Mouse (Mus musculus): Measurements from ENCODE around the gene En2. TPM values are rescaled to one million over a fixed set of nuclear protein-coding genes. Genes with fewer than 3 reads are reported as not detected.

Gene En2
- not detected in 2 replicates for polyA plus RNA-seq (2015; fragmentation: Nextera tagmentation; extraction: Ambion mirVana)

DNA sequence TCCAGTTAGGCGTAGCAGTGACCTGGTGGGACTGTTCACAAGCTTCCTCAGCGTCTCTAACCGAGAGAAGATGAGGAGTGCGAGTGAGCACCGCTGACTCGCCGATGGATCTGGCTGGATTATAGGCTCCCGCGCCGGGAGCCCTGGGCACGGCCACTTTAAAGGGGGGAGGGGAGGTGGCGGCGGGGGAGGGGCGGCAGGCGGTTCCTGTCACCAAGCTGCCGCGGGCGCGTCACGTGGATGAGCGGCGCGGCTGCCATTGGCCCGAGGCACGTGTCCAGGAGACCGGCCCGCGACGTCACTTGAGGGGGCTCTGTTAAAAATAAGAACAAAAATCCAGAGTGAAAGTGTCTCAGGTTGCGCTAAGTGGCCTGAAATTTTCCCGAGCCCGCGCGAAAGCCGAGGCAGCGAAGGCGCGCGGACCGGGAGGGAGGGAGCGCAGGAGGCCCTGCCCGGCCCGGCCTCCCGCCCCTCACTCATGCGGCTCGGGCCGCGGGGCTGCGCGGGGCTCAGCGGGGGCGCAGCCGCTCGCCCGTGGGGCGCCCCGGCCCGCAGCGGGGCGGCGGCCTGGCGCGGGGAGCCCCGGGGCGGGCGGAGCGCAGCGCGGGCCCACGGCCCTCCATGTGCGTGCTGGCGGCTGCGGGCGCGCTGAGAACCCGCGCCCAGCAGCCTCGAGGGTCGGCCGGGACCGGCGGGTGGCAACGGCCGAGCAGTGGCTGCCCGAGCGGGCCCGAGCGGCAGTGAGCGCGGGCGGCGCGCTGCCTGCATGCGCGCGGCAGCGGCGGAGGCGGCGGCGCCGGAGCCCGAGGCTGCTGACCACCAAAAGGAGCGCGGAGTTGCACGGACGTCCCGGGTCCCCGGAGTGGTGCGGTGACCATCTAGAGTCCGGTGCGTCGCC lies at the start of gene En2:
TSS of gene En2 (plus strand) at position 337 of the 898 bp plus-strand sequence.
- H3K27ac ChIP-seq (replicated peaks) = no peak within 1 kb of the TSS
- peak within 1 kb of the TSS; percentile 41 for H3K4me3 ChIP-seq (replicated peaks)
- peaks cover 25% of the 10 kb centered on the region for H3K4me1 ChIP-seq
- under 1% methylated on average over 93 of the region's 113 CpGs for WGBS
- ATAC-seq (ENCODE audit: low FRiP score) = peak; percentile 58; the same call in 1 of the 2 replicates
- peak within 1 kb of the TSS; percentile 91 for H3K4me2 ChIP-seq
- no peak within 1 kb of the TSS for H3K9ac ChIP-seq (replicated peaks)
- H3K27me3 ChIP-seq (replicated peaks) = peaks cover 90% of the 10 kb centered on the region
- no peaks in the 10 kb centered on the region for H3K9me3 ChIP-seq (replicated peaks)
- no peaks in the 10 kb centered on the region for H3K36me3 ChIP-seq

GRCm38 (mm10) chr5:28117251-28117880 lies 48.1 kb upstream of the En2 start:
- Histone ChIP-seq H3K36me3 (no peaks in the 10 kb centered on the region), H3K27me3 (replicated peaks) (peaks cover 57% of the 10 kb centered on the region), H3K4me2 (no peak overlapping the region), H3K27ac (replicated peaks) (no peak overlapping the region), H3K4me3 (replicated peaks) (no peak overlapping the region), H3K9ac (replicated peaks) (no peak overlapping the region), H3K9me3 (replicated peaks) (no peaks in the 10 kb centered on the region), H3K4me1 (peaks cover 10% of the 10 kb centered on the region)
- WGBS = 6% methylated on average over 13 of the region's 13 CpGs
- ATAC-seq (ENCODE audit: low FRiP score) = no peak

GRCm38 (mm10) chr5:28117882-28118530 lies 47.5 kb upstream of the En2 start:
- peak overlapping the region; percentile 23 for H3K4me3 ChIP-seq (replicated peaks)
- no peak overlapping the region for H3K9ac ChIP-seq (replicated peaks)
- peak overlapping the region; percentile 50 for H3K4me2 ChIP-seq
- peaks cover 63% of the 10 kb centered on the region for H3K27me3 ChIP-seq (replicated peaks)
- peaks cover 11% of the 10 kb centered on the region for H3K4me1 ChIP-seq
- under 1% methylated on average over 30 of the region's 30 CpGs for WGBS
- H3K9me3 ChIP-seq (replicated peaks) = no peaks in the 10 kb centered on the region
- H3K36me3 ChIP-seq = no peaks in the 10 kb centered on the region
- no peak overlapping the region for H3K27ac ChIP-seq (replicated peaks)
- no peak for ATAC-seq (ENCODE audit: low FRiP score)

DNA sequence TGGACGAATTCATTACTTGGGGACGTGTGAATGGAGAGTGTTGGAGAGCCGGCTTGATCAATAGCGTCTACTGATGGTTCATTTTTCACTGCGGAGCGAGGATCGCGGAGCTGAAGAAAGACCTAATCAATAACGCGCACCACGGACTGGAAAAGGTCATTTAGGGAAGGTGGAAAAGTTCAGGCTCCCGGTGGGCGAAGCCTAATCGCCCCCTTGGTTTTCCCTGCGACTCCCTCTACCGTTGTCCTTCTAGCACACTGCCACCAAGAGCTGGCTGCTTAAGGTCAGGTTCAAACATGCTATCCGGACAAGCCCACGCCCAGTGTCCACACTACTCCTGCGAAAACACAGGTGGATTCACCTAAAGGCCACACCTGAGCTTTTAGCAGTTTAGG lies 47.0 kb upstream of the En2 start:
- Histone ChIP-seq H3K27me3 (replicated peaks) (peaks cover 68% of the 10 kb centered on the region), H3K36me3 (no peaks in the 10 kb centered on the region)
- ATAC-seq (ENCODE audit: low FRiP score) = no peak

DNA sequence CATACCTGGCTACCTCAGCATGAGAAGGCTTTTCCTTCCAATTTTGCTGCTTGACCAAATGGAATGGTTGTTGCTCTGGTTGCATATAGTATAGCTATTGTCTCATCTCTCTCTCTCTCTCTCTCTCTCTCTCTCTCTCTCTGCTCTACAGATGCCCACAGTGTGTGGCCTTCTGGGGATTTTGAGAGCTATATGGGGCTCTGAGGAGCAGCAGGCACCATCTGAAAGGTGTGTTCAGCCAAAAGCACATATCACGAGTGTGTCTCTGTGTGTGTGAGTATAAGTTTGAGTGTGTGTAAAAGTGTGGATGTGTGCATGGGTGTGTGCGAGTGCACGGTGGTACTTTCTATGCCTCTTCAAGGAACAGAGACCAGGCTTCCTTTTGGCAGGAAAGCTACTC lies 45.9 kb upstream of the En2 start:
- H3K27me3 ChIP-seq (replicated peaks) = peaks cover 79% of the 10 kb centered on the region
- H3K4me3 ChIP-seq (replicated peaks) = no peak overlapping the region
- no peak overlapping the region for H3K27ac ChIP-seq (replicated peaks)
- peaks cover 23% of the 10 kb centered on the region for H3K4me1 ChIP-seq
- no peaks in the 10 kb centered on the region for H3K36me3 ChIP-seq
- no peak overlapping the region for H3K4me2 ChIP-seq
- 19% methylated on average over 3 of the region's 3 CpGs for WGBS
- ATAC-seq (ENCODE audit: low FRiP score) = no peak
- H3K9ac ChIP-seq (replicated peaks) = no peak overlapping the region
- H3K9me3 ChIP-seq (replicated peaks) = no peaks in the 10 kb centered on the region

More for the DNA sequence above, 47.0 kb upstream of the En2 start:
- WGBS = under 1% methylated on average over 19 of the region's 19 CpGs
- Histone ChIP-seq H3K4me1 (peaks cover 17% of the 10 kb centered on the region), H3K4me3 (replicated peaks) (peak overlapping the region; percentile 23), H3K9ac (replicated peaks) (no peak overlapping the region), H3K9me3 (replicated peaks) (no peaks in the 10 kb centered on the region), H3K4me2 (peak overlapping the region; percentile 50), H3K27ac (replicated peaks) (no peak overlapping the region)

- peak; percentile 62; the same call in 1 of the 2 replicates for ATAC-seq (ENCODE audit: low FRiP score)
- Histone ChIP-seq H3K4me3 (replicated peaks) (peak overlapping the region; percentile 8; the same call in 1 of the 2 replicates), H3K9ac (replicated peaks) (no peak overlapping the region), H3K27me3 (replicated peaks) (peaks cover 93% of the 10 kb centered on the region), H3K4me1 (peaks cover 21% of the 10 kb centered on the region), H3K27ac (replicated peaks) (no peak overlapping the region), H3K36me3 (no peaks in the 10 kb centered on the region), H3K9me3 (replicated peaks) (no peaks in the 10 kb centered on the region), H3K4me2 (peak overlapping the region; percentile 26; the same call in 1 of the 2 replicates)
- WGBS = under 1% methylated on average over 27 of the region's 27 CpGs
Observed at GRCm38 (mm10) chr5:28122491-28123454, 42.7 kb upstream of the En2 start.

DNA sequence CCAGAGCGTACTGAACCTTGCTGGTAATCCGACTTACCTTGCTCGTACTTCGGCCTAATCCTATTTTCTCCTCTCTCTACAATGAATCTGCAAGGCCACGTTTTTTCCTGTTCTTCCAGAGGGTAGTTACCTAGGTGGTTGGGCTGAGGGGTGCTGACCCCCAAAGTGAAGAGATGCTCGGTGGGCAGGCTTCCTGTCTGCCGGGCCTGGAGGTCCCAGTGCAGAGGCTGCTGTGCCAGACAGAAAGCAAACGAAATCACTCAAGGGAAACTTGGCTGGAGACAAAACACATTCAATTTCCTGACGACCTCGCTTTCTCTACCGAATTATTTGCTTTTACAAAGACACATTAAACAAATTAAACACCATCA lies 42.1 kb upstream of the En2 start:
- Histone ChIP-seq H3K9ac (replicated peaks) (no peak overlapping the region), H3K9me3 (replicated peaks) (no peaks in the 10 kb centered on the region), H3K27ac (replicated peaks) (no peak overlapping the region), H3K36me3 (no peaks in the 10 kb centered on the region), H3K4me3 (replicated peaks) (peak overlapping the region; percentile 8; the same call in 1 of the 2 replicates), H3K27me3 (replicated peaks) (peaks cover 92% of the 10 kb centered on the region), H3K4me2 (peak overlapping the region; percentile 26; the same call in 1 of the 2 replicates), H3K4me1 (peaks cover 14% of the 10 kb centered on the region)
- WGBS = under 1% methylated on average over 11 of the region's 11 CpGs
- ATAC-seq (ENCODE audit: low FRiP score) = 0 out of 2 replicates have a peak, but pooled peaks have one; percentile 14

GRCm38 (mm10) chr5:28124321-28125230 lies 40.9 kb upstream of the En2 start:
- peaks cover 13% of the 10 kb centered on the region; the same call in 1 of the 2 replicates for H3K4me1 ChIP-seq
- H3K27me3 ChIP-seq (replicated peaks) = peaks cover 84% of the 10 kb centered on the region
- no peaks in the 10 kb centered on the region for H3K9me3 ChIP-seq (replicated peaks)
- H3K4me3 ChIP-seq (replicated peaks) = no peak overlapping the region
- ATAC-seq (ENCODE audit: low FRiP score) = no peak
- H3K36me3 ChIP-seq = no peaks in the 10 kb centered on the region
- H3K4me2 ChIP-seq = peak overlapping the region; percentile 20; the same call in 1 of the 2 replicates
- no peak overlapping the region for H3K9ac ChIP-seq (replicated peaks)
- WGBS = 3% methylated on average over 28 of the region's 28 CpGs
- H3K27ac ChIP-seq (replicated peaks) = no peak overlapping the region

GRCm38 (mm10) chr5:28128851-28129250 lies 36.6 kb upstream of the En2 start:
- Histone ChIP-seq H3K4me1 (0 out of 2 replicates have a peak, but pooled peaks cover 5% of the 10 kb centered on the region), H3K27me3 (replicated peaks) (peaks cover 52% of the 10 kb centered on the region), H3K9ac (replicated peaks) (no peak overlapping the region), H3K36me3 (no peaks in the 10 kb centered on the region), H3K9me3 (replicated peaks) (no peaks in the 10 kb centered on the region), H3K4me3 (replicated peaks) (no peak overlapping the region), H3K4me2 (no peak overlapping the region), H3K27ac (replicated peaks) (no peak overlapping the region)
- 41% methylated on average over 1 of the region's 1 CpGs for WGBS
- no peak for ATAC-seq (ENCODE audit: low FRiP score)

DNA sequence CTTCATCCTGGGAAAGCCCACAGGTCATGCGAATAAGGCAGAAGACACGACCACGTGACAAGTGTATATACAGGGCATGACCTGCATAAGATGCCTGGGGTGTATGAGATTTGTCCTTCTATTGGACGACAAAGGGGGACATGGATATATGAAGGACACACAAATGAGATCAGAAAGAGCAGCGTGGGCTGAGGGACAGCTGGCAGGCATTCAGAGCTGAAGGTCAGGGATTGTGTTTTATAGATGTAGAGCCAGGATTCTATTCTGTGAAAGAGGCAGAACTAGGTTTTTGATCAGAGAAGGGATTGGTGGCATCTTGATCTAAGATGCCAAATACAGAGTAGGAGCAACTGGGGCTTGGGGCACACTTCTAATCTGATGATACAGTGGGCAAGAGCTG lies 33.3 kb upstream of the En2 start:
- WGBS = 86% methylated on average over 5 of the region's 5 CpGs
- Histone ChIP-seq H3K4me1 (no peaks in the 10 kb centered on the region), H3K4me3 (replicated peaks) (no peak overlapping the region), H3K27ac (replicated peaks) (no peak overlapping the region), H3K9ac (replicated peaks) (no peak overlapping the region), H3K9me3 (replicated peaks) (no peaks in the 10 kb centered on the region), H3K36me3 (no peaks in the 10 kb centered on the region), H3K4me2 (no peak overlapping the region), H3K27me3 (replicated peaks) (peaks cover 18% of the 10 kb centered on the region)
- no peak for ATAC-seq (ENCODE audit: low FRiP score)

Data from neural tube, embryonic 15.5 days (tissue).